Mouse (Mus musculus): ENCODE data around the gene Gng2. TPM values are rescaled to one million over a fixed set of nuclear protein-coding genes. Genes with fewer than 3 reads are reported as not detected.
"Not testable (repeated sequence)": the region's sequence is repeated elsewhere in the genome, so short reads cannot be mapped to it uniquely, and the experiment has no call there.

The Gng2 gene
- total RNA-seq, 1 experiment: 41.5 TPM

DNA sequence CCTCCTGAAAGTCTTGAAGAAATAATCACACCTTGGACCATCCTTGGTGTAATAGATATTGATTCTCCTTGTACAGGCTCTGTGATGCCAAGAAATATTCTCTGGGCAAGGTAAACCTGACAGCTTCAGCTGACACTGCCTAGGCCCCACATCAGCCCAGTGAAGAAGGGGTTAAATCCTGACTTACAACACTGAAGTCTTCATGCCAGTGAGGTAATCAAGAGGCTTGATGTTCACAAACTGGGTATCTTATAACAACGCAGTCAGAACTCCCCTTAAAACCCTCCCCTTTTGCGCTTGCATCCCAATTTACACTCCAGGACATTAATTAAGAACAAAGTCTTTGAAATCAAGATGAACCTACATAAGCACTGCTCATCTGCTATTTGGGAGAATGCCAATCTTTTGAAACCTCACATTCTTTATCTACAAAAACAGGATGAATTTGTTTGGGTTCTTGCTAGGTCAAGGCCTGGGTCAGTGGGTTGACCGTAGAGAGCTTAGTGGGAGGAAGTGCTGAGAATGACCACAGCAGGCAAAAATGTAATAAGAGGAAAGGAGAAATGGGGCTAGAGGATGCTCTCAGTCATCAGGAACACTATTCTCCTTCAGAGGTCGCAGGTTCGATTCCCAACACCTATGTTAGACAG lies 110.0 kb downstream of the Gng2 start:
- in situ Hi-C loops (cut with MboI; ENCODE audit: low sequenced_read_pairs in 2 of 2, unreplicated experiment in 2 of 2): no loop called here

GRCm38 (mm10) chr14:19865121-19865520 lies 112.3 kb downstream of the Gng2 start:
- in situ Hi-C loops (cut with MboI; ENCODE audit: low sequenced_read_pairs in 2 of 2, unreplicated experiment in 2 of 2); H3K27ac ChIP-seq (ENCODE audit: insufficient read depth, low read depth, low read length, poor library complexity, severe bottlenecking); H3K4me3 ChIP-seq (ENCODE audit: insufficient read depth in 1 of 2, low read depth in 1 of 2, low read length in 2 of 2, poor library complexity in 1 of 2, severe bottlenecking in 1 of 2); H3K9ac ChIP-seq (ENCODE audit: insufficient read depth, low read depth, low read length, poor library complexity, severe bottlenecking); H3K9me3 ChIP-seq (ENCODE audit: control insufficient read depth, insufficient read depth, low read depth, low read length); H3K36me3 ChIP-seq (ENCODE audit: control insufficient read depth, insufficient read depth, low read length, poor library complexity, severe bottlenecking); DNase-seq (ENCODE audit: low read depth, low spot score); H3K4me1 ChIP-seq (ENCODE audit: control insufficient read depth in 2 of 2, insufficient read depth in 2 of 2, low read length in 2 of 2, poor library complexity in 1 of 2): not testable (repeated sequence)

More for the DNA sequence above, 110.0 kb downstream of the Gng2 start:
- TF ChIP-seq CHD2 (IDR thresholded peaks at IDR 0.05; ENCODE audit: low read depth, low read length) (no peak), ZC3H11A (IDR thresholded peaks at IDR 0.05; ENCODE audit: borderline replicate concordance, low read depth, low read length) (no peak), ZNF384 (IDR thresholded peaks at IDR 0.05; ENCODE audit: low read depth, low read length) (no peak), HCFC1 (IDR thresholded peaks at IDR 0.05; ENCODE audit: borderline replicate concordance, insufficient read depth, low read length) (no peak), MAFK (IDR thresholded peaks at IDR 0.05; ENCODE audit: insufficient read depth, low read depth, low read length) (no peak)
- Histone ChIP-seq H3K9me3 (ENCODE audit: control insufficient read depth, insufficient read depth, low read depth, low read length) (0 out of 2 replicates have a peak, but pooled peaks cover 2% of the 10 kb centered on the region), H3K36me3 (ENCODE audit: control insufficient read depth, insufficient read depth, low read length, poor library complexity, severe bottlenecking) (no peaks in the 10 kb centered on the region; the same call in 1 of the 2 replicates), H3K4me3 (ENCODE audit: insufficient read depth in 1 of 2, low read depth in 1 of 2, low read length in 2 of 2, poor library complexity in 1 of 2, severe bottlenecking in 1 of 2) (no peak overlapping the region), H3K4me1 (ENCODE audit: control insufficient read depth in 2 of 2, insufficient read depth in 2 of 2, low read length in 2 of 2, poor library complexity in 1 of 2) (peaks cover 2 to 4% of the 10 kb centered on the region in 2 experiments; a peak in 1 of 4 replicates), H3K27ac (ENCODE audit: insufficient read depth, low read depth, low read length, poor library complexity, severe bottlenecking) (no peak overlapping the region), H3K9ac (ENCODE audit: insufficient read depth, low read depth, low read length, poor library complexity, severe bottlenecking) (no peak overlapping the region)
- no peak for DNase-seq (ENCODE audit: low read depth, low spot score)

DNA sequence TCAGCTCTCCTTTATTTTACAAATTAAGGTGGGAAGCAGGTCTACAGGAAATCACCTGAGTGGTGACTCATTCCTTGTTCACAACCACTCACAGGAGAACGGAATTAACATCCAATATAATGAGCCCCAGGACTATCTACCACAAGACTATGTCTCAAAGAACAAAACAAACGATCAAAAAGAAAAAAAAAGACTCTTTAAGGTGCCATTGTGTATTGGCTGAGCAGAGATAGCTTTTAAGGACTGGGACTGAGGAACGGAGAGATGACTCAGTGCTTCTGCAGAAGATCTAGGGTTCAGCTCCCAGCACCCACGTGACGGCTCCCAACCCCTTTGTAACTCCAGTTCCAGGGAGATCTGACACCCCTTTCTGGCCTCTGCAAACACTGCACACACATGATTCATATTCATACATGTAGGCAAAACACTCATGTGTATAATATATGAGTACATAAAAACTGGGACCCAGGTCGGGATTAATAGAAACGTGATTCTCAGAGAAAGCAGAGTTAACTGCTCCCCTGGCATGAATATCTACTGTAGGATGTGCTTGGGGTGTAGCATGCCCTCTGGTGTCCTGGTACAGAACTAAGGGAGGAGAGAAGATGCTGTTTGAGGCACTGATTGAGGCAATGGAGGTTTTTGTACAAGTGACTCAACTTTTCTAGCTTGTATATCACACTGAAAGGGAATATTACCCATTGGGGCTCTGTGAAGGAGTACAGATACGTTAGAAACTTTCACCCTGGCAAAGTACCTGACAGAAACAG lies 115.9 kb downstream of the Gng2 start:
- in situ Hi-C loops (cut with MboI; ENCODE audit: low sequenced_read_pairs in 2 of 2, unreplicated experiment in 2 of 2): no loop called here
- TF ChIP-seq HCFC1 (IDR thresholded peaks at IDR 0.05; ENCODE audit: borderline replicate concordance, insufficient read depth, low read length) (no peak), MAFK (IDR thresholded peaks at IDR 0.05; ENCODE audit: insufficient read depth, low read depth, low read length) (peak; percentile 83), ZNF384 (IDR thresholded peaks at IDR 0.05; ENCODE audit: low read depth, low read length) (peak; percentile 94), CHD2 (IDR thresholded peaks at IDR 0.05; ENCODE audit: low read depth, low read length) (0 out of 2 replicates have a peak, but pooled peaks have one; percentile 41), ZC3H11A (IDR thresholded peaks at IDR 0.05; ENCODE audit: borderline replicate concordance, low read depth, low read length) (no peak)

DNA sequence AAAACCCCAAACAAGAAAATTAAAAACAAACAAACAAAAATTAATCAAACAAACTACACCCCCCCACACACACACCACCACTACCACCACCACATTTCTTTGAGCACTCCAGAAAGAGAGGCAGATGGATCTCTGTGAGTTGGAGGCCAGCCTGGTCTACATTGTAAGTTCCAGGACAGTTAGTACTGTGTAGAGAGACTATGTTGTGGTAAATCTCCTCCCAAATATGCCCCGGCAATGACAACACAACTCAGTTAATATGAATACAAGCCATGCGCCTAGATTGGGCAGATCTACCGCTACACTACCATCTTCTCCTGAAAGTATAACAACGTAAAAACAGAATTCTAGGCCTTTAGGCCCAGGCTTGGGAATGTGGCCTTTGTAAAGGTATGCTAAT lies 117.1 kb downstream of the Gng2 start:
- peaks cover 16 to 17% of the 10 kb centered on the region in 2 experiments for H3K4me1 ChIP-seq (ENCODE audit: control insufficient read depth in 2 of 2, insufficient read depth in 2 of 2, low read length in 2 of 2, poor library complexity in 1 of 2)
- H3K9ac ChIP-seq (ENCODE audit: insufficient read depth, low read depth, low read length, poor library complexity, severe bottlenecking): peak overlapping the region; percentile 69; the same call in 1 of the 2 replicates
- in situ Hi-C loops (cut with MboI; ENCODE audit: low sequenced_read_pairs in 2 of 2, unreplicated experiment in 2 of 2): no loop called here
- peak overlapping the region in 1 of 2 experiments; percentile 45; a peak in 2 of 4 replicates for H3K4me3 ChIP-seq (ENCODE audit: insufficient read depth in 1 of 2, low read depth in 1 of 2, low read length in 2 of 2, poor library complexity in 1 of 2, severe bottlenecking in 1 of 2)
- no peaks in the 10 kb centered on the region; the same call in none of the 2 replicates for H3K36me3 ChIP-seq (ENCODE audit: control insufficient read depth, insufficient read depth, low read length, poor library complexity, severe bottlenecking)
- no peak for DNase-seq (ENCODE audit: low read depth, low spot score)
- TF ChIP-seq HCFC1 (IDR thresholded peaks at IDR 0.05; ENCODE audit: borderline replicate concordance, insufficient read depth, low read length): no peak
- TF ChIP-seq MAFK (IDR thresholded peaks at IDR 0.05; ENCODE audit: insufficient read depth, low read depth, low read length): no peak
- no peak for TF ChIP-seq CHD2 (IDR thresholded peaks at IDR 0.05; ENCODE audit: low read depth, low read length)
- no peak for TF ChIP-seq ZNF384 (IDR thresholded peaks at IDR 0.05; ENCODE audit: low read depth, low read length)
- no peak for TF ChIP-seq ZC3H11A (IDR thresholded peaks at IDR 0.05; ENCODE audit: borderline replicate concordance, low read depth, low read length)
- peak overlapping the region; percentile 98 for H3K27ac ChIP-seq (ENCODE audit: insufficient read depth, low read depth, low read length, poor library complexity, severe bottlenecking)
- no peaks in the 10 kb centered on the region for H3K9me3 ChIP-seq (ENCODE audit: control insufficient read depth, insufficient read depth, low read depth, low read length)

More for the DNA sequence above, 115.9 kb downstream of the Gng2 start:
- H3K4me1 ChIP-seq (ENCODE audit: control insufficient read depth in 2 of 2, insufficient read depth in 2 of 2, low read length in 2 of 2, poor library complexity in 1 of 2): peaks cover 16 to 17% of the 10 kb centered on the region in 2 experiments
- peak; percentile 73 for DNase-seq (ENCODE audit: low read depth, low spot score)
- peak overlapping the region; percentile 97 for H3K27ac ChIP-seq (ENCODE audit: insufficient read depth, low read depth, low read length, poor library complexity, severe bottlenecking)
- H3K9ac ChIP-seq (ENCODE audit: insufficient read depth, low read depth, low read length, poor library complexity, severe bottlenecking): no peak overlapping the region
- H3K4me3 ChIP-seq (ENCODE audit: insufficient read depth in 1 of 2, low read depth in 1 of 2, low read length in 2 of 2, poor library complexity in 1 of 2, severe bottlenecking in 1 of 2): no peak overlapping the region
- H3K9me3 ChIP-seq (ENCODE audit: control insufficient read depth, insufficient read depth, low read depth, low read length): 0 out of 2 replicates have a peak, but pooled peaks cover 2% of the 10 kb centered on the region
- H3K36me3 ChIP-seq (ENCODE audit: control insufficient read depth, insufficient read depth, low read length, poor library complexity, severe bottlenecking): no peaks in the 10 kb centered on the region; the same call in none of the 2 replicates

Measured in ES-E14 (cell line).